Mouse (Mus musculus): ENCODE measurements around the gene Dlgap1. TPM values are rescaled to one million over a fixed set of nuclear protein-coding genes. Genes with fewer than 3 reads are reported as not detected.

Dlgap1 gene
- total and polyA plus RNA-seq, 2 experiments from 2014 or later, result 0.20 to 0.76 TPM

DNA sequence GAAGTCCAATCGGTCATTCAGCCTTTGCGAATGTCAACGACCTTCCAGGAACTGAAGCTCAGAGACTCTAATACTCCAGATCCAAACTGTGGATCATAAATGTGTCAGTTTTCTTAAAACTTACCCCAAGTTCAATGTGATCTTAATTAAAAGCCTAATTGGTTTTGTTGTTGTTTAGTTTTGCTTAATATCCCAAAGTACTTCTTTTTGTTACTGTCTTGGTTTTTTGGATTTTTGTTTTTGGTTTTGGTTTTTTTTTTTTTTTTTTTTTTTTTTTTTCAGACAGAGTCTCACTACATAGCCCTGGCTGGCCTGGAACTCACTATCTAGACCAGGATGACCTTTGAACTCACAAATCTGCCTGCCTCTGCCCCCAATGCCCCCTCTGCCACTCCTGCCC, 765.9 kb downstream of the Dlgap1 start:
- no peak for DNase-seq (ENCODE audit: low spot score)
- H3K9me3 ChIP-seq (replicated peaks; ENCODE audit: control insufficient read depth, low read length), result no peaks in the 10 kb centered on the region

GRCm38 (mm10) chr17:70735396-70735795, 766.5 kb downstream of the Dlgap1 start:
- Histone ChIP-seq H3K36me3 (replicated peaks; ENCODE audit: control insufficient read depth, insufficient read depth, low read length) (no peaks in the 10 kb centered on the region), H3K4me2 (ENCODE audit: low read depth, low read length) (no peak overlapping the region), H3K9ac (replicated peaks; ENCODE audit: low read depth, low read length) (no peak overlapping the region), H3K27me3 (ENCODE audit: control insufficient read depth, insufficient read depth, low read length) (no peaks in the 10 kb centered on the region), H3K4me3 (ENCODE audit: low read depth, low read length) (no peak overlapping the region), H3K4me1 (ENCODE audit: control insufficient read depth, insufficient read depth) (0 out of 2 replicates have a peak, but pooled peaks cover 12% of the 10 kb centered on the region), H3K27ac (ENCODE audit: low read depth) (no peak overlapping the region), H3K9me3 (replicated peaks; ENCODE audit: control insufficient read depth, low read length) (no peaks in the 10 kb centered on the region)
- TF ChIP-seq EP300 (IDR thresholded peaks at IDR 0.05; ENCODE audit: low read depth) (no peak), CTCF (IDR thresholded peaks at IDR 0.05; ENCODE audit: low read depth) (no peak)
- DNase-seq (ENCODE audit: low spot score), result no peak
- WGBS, result 75% methylated on average over 3 of the region's 3 CpGs
- no peak for ATAC-seq (ENCODE audit: insufficient read depth, low read depth)

More for the DNA sequence above, 765.9 kb downstream of the Dlgap1 start:
- H3K4me1 ChIP-seq (ENCODE audit: control insufficient read depth, insufficient read depth), result 0 out of 2 replicates have a peak, but pooled peaks cover 11% of the 10 kb centered on the region
- 86% methylated on average over 3 of the region's 3 CpGs for WGBS
- no peak for TF ChIP-seq EP300 (IDR thresholded peaks at IDR 0.05; ENCODE audit: low read depth)
- no peak for TF ChIP-seq CTCF (IDR thresholded peaks at IDR 0.05; ENCODE audit: low read depth)
- H3K9ac ChIP-seq (replicated peaks; ENCODE audit: low read depth, low read length), result no peak overlapping the region
- H3K4me2 ChIP-seq (ENCODE audit: low read depth, low read length), result no peak overlapping the region
- H3K4me3 ChIP-seq (ENCODE audit: low read depth, low read length), result no peak overlapping the region
- ATAC-seq (ENCODE audit: insufficient read depth, low read depth), result no peak
- H3K27ac ChIP-seq (ENCODE audit: low read depth), result no peak overlapping the region
- no peaks in the 10 kb centered on the region for H3K27me3 ChIP-seq (ENCODE audit: control insufficient read depth, insufficient read depth, low read length)
- H3K36me3 ChIP-seq (replicated peaks; ENCODE audit: control insufficient read depth, insufficient read depth, low read length), result no peaks in the 10 kb centered on the region

DNA sequence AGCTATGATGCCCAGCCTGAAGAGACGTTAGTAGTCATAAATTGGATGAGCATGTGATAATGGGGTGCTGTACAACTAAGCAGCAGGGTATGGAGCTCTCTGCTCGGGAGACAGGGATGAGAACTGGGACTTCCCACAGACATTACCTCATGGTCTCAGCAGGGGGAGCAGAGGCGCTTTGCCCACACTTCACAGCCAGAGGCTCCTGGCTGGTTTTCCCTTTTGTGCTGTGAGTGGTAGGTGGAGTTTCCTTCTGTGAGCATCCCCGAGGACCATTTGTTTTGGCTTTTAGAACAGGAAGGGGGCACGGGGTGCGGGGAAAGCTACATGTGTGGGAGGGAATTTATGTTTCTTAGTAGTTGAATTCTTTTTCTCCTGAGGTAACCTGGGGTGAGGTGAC, 768.6 kb downstream of the Dlgap1 start:
- Histone ChIP-seq H3K9ac (replicated peaks; ENCODE audit: low read depth, low read length) (no peak overlapping the region), H3K27me3 (ENCODE audit: control insufficient read depth, insufficient read depth, low read length) (no peaks in the 10 kb centered on the region), H3K4me2 (ENCODE audit: low read depth, low read length) (peak overlapping the region; percentile 59), H3K4me1 (ENCODE audit: control insufficient read depth, insufficient read depth) (0 out of 2 replicates have a peak, but pooled peaks cover 12% of the 10 kb centered on the region), H3K4me3 (ENCODE audit: low read depth, low read length) (peak overlapping the region; percentile 28), H3K27ac (ENCODE audit: low read depth) (peak overlapping the region; percentile 82), H3K9me3 (replicated peaks; ENCODE audit: control insufficient read depth, low read length) (no peaks in the 10 kb centered on the region), H3K36me3 (replicated peaks; ENCODE audit: control insufficient read depth, insufficient read depth, low read length) (no peaks in the 10 kb centered on the region)
- DNase-seq (ENCODE audit: low spot score) (peak; percentile 86), ATAC-seq (ENCODE audit: insufficient read depth, low read depth) (peak; percentile 79)
- TF ChIP-seq CTCF (IDR thresholded peaks at IDR 0.05; ENCODE audit: low read depth) (peak; percentile 69), EP300 (IDR thresholded peaks at IDR 0.05; ENCODE audit: low read depth) (no peak)
- WGBS, result 3% methylated on average over 6 of the region's 6 CpGs

DNA sequence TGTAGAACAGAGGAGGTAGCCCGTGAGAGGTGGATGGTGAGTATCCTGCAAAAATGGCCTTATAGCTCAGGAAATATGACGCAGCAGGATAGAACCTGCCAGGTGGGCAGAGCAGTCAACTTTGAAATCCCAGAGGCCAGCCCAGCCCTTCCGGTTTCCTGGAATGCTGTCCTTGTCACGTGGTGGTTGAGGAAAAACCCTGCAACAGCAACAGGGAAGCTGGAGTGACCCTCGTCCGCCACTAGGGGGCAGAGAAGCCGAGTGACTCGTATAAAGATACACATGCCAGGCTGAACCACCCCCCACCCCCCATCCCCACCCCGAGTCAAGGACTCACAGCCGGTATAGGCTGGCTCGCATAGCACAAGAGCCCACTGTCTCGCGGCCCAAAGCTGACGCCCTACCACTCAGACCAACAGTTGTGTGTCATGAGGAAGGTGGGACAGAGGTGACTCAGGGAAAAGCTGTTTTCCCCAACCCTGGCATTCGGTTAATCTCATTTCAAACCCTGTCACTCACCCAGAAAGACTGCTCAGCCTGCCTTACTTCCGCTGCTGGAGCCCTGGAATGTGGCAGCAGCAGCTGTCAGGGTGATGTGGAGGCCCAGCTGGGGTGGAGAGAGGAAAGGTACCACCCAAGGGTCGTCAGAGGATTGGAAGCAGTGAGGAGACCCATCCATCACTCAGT, 769.4 kb downstream of the Dlgap1 start:
- peak; percentile 84 for TF ChIP-seq CTCF (IDR thresholded peaks at IDR 0.05; ENCODE audit: low read depth)
- no peak for TF ChIP-seq EP300 (IDR thresholded peaks at IDR 0.05; ENCODE audit: low read depth)
- H3K4me1 ChIP-seq (ENCODE audit: control insufficient read depth, insufficient read depth), result 0 out of 2 replicates have a peak, but pooled peaks cover 12% of the 10 kb centered on the region
- peak overlapping the region; percentile 28 for H3K4me3 ChIP-seq (ENCODE audit: low read depth, low read length)
- peak overlapping the region; percentile 59 for H3K4me2 ChIP-seq (ENCODE audit: low read depth, low read length)
- WGBS, result 1% methylated on average over 17 of the region's 17 CpGs
- H3K36me3 ChIP-seq (replicated peaks; ENCODE audit: control insufficient read depth, insufficient read depth, low read length), result no peaks in the 10 kb centered on the region
- H3K27me3 ChIP-seq (ENCODE audit: control insufficient read depth, insufficient read depth, low read length), result no peaks in the 10 kb centered on the region
- peak; percentile 91 for DNase-seq (ENCODE audit: low spot score)
- no peaks in the 10 kb centered on the region for H3K9me3 ChIP-seq (replicated peaks; ENCODE audit: control insufficient read depth, low read length)
- peak overlapping the region; percentile 82 for H3K27ac ChIP-seq (ENCODE audit: low read depth)
- 0 out of 2 replicates have a peak overlapping the region, but pooled peaks have one; percentile 46 for H3K9ac ChIP-seq (replicated peaks; ENCODE audit: low read depth, low read length)
- peak; percentile 86 for ATAC-seq (ENCODE audit: insufficient read depth, low read depth)

DNA sequence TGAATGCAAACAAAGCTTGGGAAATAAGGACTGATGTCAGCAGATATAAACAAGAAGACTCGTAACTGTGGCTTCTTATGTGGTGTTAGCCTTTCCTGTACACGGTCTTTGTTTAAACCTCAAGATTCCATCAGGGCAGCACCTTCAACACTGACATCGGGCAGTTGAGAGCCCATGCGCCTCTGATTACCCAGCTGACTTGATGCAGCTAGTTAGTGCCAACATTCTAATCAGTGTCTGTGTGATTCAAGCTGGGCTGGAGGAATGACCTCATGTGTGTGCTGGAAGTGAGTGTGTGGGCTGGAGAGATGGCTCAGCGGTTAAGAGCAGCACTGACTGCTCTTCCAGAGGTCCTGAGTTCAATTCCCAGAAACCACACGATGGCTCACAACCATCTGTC, 770.5 kb downstream of the Dlgap1 start:
- peak overlapping the region; percentile 82; the same call in 1 of the 2 replicates for H3K27ac ChIP-seq (ENCODE audit: low read depth)
- no peak overlapping the region for H3K4me3 ChIP-seq (ENCODE audit: low read depth, low read length)
- H3K4me2 ChIP-seq (ENCODE audit: low read depth, low read length), result no peak overlapping the region
- no peaks in the 10 kb centered on the region for H3K9me3 ChIP-seq (replicated peaks; ENCODE audit: control insufficient read depth, low read length)
- WGBS, result 52% methylated on average over 6 of the region's 6 CpGs
- TF ChIP-seq EP300 (IDR thresholded peaks at IDR 0.05; ENCODE audit: low read depth) (no peak), CTCF (IDR thresholded peaks at IDR 0.05; ENCODE audit: low read depth) (no peak)
- ATAC-seq (ENCODE audit: insufficient read depth, low read depth) (no peak), DNase-seq (ENCODE audit: low spot score) (no peak)
- H3K9ac ChIP-seq (replicated peaks; ENCODE audit: low read depth, low read length), result no peak overlapping the region
- 0 out of 2 replicates have a peak, but pooled peaks cover 12% of the 10 kb centered on the region for H3K4me1 ChIP-seq (ENCODE audit: control insufficient read depth, insufficient read depth)
- H3K27me3 ChIP-seq (ENCODE audit: control insufficient read depth, insufficient read depth, low read length), result no peaks in the 10 kb centered on the region
- H3K36me3 ChIP-seq (replicated peaks; ENCODE audit: control insufficient read depth, insufficient read depth, low read length), result no peaks in the 10 kb centered on the region
